Mouse (Mus musculus): Measurements from ENCODE around the gene Cpeb3.
"Not testable (repeated sequence)": the region's sequence is repeated elsewhere in the genome, so short reads cannot be mapped to it uniquely, and the experiment has no call there.

Gene Cpeb3

DNA sequence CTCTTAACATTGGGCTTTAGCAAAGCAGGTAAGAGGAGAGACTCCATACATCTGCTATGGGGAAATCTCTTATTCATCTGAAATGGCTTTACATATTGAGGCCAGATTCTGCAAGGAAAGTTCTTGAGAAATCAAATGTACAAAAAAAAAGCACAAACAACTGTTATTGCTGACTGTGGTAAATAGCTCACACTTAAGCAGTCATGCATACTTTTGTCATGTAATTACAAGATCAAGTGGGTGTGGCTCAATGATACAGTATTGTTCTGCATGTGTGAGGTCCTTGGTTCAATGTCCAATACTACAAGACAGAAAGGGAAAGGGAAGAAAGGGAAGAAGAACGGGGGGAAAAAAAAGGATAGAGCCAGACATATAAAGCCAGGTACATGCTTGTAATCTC lies 62.6 kb downstream of the Cpeb3 start:
- DNase-seq (ENCODE audit: low spot score in 2 of 2) = no peak

DNA sequence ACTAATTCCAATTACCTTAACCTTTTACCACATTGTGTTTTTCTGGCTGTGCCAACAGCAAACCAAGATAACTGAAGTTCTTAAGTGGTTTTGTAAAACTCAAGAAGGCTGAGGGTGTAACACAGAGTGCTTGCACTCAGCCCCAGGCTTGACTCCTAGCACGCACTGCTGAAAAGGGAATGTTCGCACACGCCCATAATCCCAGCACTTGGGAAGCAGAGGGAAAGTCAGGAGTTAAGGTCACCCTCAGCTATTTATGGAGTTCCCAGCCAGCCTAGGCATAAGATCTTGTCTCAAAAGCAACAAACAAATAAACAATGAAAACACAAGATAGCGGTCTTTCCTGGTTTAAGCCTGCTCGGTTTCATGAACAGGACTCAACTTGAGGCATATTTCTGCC lies 63.0 kb downstream of the Cpeb3 start:
- no peak for DNase-seq (ENCODE audit: low spot score in 2 of 2)

DNA sequence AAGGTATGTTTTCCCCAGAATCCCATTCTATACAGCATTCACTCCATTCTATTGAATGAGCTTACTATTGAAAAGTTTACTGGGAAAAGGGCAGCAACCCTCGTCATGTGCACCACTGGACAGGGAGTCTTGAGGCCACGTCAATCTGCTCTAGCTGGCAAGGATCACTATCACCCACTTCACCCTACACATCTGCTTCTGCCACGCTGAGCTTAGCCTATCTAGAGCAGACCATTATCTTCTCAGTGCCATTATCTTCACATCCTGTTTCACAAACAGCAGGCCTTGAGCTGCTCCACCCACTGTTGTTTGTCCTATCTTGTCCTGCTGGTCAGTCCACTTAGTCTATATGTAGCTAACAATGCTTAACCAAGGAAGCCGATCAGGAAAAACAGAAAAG lies 66.8 kb downstream of the Cpeb3 start:
- DNase-seq (ENCODE audit: low spot score in 2 of 2) = no peak

DNA sequence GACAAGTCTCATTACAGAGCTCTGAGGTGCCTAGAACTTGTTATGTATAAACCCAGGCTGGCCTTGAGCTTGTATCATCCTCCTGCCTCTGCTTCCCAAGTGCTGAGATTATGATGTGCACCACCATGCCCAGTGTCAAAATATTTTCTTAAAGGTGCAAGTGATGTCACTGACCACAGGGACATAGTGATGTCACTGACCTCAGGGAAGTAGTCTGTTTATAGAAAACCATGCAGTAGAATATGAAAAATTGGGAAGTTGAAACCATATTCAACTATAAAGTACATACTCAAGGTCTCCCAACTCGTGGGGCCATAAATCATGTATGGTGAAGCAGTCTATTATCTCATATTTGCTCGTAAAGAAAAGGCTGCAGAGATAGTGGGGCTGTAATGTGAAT lies 71.3 kb downstream of the Cpeb3 start:
- no peak for DNase-seq (ENCODE audit: low spot score in 2 of 2)

DNA sequence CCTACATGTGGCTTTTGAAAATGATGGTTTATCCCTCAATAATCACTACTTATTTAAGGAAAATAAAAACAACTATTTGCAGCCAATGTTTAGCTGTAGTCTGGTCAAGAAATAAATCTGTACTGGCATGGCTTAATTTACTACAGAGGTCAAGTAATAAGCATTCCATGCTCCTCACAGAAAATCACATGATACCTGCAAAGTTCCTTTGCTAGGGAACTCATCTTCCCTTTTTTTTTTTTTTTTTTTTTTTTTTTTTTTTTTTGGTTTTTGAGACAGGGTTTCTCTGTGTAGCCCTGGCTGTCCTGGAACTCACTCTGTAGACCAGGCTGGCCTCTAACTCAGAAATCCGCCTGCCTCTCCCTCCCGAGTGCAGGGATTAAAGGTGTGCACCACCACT lies 72.9 kb downstream of the Cpeb3 start:
- DNase-seq (ENCODE audit: low spot score in 2 of 2) = not testable (repeated sequence)

DNA sequence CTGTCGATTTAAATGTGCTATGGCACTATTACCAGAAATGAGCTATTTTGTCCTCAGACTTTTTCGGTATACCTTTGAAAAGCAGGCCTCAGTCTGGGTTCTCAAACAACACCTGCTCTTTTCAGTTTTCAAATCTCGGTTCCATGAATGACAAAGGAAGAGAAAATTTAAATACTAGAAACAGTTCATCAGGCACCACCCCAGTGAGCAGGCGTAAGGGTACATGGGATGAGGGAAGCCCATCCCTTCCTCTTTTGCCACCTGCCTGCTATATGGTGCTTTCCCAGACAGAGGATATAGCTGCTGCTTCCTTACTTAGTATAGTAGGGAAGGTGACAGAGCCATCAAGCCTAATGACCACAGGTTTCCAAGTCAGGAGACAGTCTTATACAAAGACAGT lies 74.7 kb downstream of the Cpeb3 start:
- DNase-seq (ENCODE audit: low spot score in 2 of 2) = no peak

DNA sequence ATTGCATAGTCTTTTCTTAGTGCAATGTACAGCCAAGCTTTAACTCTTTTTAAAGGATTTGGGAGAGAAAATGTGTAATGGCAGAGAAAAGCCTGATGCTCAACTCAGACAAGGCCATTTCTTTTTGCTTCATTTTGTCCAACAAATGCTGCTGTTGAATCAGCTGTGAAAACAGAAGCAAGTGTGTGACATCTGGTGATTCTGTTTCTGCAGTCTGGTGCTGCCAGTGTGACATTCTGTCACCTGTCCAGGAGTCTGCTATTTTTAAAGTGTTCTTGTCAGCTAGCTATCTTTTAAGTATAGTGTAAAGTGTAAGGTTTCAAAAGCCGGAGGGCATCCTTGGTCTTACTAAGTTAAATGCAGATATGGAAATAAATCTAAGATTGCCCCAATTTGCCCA lies 76.7 kb downstream of the Cpeb3 start:
- peak; percentile 20 to 61 for DNase-seq (ENCODE audit: low spot score in 2 of 2)

DNA sequence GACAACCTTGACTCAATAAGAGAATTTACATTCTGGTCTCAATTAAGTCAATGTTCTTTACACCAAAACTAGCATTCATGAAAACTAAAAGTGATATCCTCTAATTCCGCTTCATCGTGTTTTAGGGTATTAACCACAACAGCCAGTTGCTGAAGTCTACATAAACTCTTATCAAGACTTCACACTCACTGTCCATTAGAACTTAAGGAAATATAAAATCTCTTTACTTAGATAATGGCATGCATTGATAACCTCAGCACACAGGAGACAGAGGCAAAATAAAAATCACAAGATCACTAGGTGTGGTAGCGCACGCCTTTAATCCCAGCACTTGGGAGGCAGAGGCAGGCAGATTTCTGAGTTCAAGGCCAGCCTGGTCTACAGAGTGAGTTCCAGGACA lies 79.9 kb downstream of the Cpeb3 start:
- DNase-seq (ENCODE audit: low spot score in 2 of 2) = no peak

DNA sequence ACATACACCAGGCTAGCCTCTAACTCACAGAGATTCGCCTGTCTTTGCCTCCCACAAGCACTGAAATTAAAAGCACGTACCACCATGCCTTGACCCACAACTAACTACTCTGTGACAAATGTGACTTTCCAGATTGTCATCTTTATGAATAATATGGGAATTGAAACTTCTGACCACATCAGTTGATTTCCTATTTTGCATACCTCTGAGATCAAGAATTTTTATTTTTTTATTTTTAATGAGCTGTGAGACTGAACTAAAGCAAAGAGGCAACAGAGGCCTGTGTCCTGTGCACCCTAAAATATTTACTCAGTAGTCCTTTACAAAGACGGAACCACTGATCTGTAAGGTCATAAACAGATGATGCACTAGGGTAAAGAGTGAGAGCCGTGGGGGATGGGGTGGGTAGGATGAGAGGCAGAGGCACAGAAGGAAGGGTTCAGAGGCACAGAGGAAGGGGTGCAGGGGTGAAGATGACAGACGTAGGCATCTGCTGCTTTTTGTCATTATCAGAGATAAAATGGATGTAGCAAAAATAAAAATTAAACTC lies 81.3 kb downstream of the Cpeb3 start:
- no peak for DNase-seq (ENCODE audit: low spot score in 2 of 2)

DNA sequence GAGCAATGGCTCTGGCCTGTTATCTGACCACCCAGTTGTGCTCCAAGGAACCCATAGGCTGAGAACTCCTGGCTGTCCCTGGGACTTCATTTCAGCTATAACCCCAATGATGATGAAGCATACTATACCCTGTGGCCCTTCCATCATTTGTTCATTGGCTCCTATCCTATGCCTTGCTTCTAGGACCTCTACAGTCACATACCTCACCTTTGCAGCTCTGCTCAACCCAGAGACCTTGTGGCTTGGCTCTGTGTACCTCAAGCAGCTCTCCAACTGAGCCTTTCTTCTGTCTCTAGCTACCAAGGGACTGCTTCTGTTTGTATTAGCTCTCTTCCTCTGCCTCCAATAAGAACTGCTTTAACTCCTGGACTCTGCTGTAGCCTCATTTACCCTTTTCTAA lies 83.4 kb downstream of the Cpeb3 start:
- DNase-seq (ENCODE audit: low spot score in 2 of 2) = no peak

DNA sequence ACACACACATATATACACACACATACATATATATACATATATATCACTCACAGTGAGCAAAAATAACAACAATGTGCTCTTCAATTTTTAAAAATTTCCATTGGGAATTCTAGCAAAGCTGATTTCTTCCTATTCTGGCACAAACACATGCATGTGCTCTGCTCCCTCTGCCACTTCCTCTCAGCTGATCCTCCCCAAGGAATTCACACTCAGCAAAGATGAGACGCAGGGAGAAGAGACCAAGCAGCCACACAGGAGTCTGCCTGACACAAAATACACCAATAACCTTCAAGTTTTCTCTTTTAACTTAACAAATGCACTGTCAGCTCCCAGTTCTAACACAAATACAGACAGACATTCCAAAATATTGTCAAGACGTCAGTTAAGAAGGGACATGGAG lies 89.1 kb downstream of the Cpeb3 start:
- no peak for DNase-seq (ENCODE audit: low spot score in 2 of 2)

DNA sequence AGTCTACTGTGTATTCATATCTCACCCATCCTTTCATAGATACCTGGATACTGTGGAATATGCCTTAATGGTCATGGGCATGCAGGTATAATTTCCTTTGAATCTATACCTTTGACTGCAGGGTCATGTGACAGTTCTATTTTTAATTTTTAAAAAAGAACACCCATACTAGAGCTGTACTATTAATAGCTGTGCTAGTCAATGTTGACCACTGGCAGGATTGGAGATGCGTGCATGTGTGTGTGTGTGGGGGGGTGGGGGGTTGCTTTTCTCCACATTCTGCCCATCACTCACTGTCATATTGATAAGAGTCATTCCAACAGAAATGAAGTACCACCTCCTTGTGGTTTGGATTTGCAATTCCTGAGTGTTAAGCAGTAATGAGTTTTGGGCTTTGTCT lies 92.6 kb downstream of the Cpeb3 start:
- no peak for DNase-seq (ENCODE audit: low spot score in 2 of 2)

DNA sequence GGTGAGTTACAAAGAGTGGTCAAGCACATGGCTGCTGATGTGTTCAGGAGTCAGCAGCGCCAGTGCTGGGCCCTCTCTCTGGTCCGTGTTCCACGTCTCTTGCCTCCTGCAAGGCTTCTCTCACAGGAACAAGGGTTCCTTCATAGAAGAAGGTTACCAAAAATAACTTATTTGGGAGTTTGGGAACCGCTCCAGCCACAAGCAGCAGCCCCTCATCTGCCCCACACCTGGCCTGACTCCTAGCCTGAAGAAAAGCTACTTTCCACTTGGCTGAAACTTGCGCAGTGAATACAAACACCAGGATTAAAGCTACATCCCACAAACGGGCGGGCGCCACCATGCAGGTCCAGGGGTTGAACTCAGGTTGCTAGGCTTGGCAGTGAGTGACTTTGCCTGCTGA lies 93.0 kb downstream of the Cpeb3 start:
- DNase-seq (ENCODE audit: low spot score in 2 of 2) = no peak

DNA sequence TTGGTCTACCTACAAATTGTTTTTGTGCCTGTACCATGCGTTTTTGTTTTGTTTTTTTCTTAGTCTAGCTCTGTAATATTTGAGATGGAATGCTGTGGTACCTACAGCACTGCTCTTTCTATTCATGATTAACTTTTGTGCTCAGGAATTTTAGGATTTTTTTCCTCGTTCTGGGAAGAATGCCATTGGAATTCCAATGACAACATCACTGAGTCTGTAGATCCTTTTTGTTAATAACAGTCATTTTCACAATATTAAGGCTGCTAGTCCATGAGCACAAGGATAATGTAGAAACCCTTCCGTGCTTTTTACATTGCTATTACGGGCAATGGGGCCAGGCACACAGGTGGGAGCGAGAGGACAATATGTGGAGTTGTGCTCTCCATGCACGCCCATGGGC lies 96.6 kb downstream of the Cpeb3 start:
- DNase-seq (ENCODE audit: low spot score in 2 of 2) = no peak

DNA sequence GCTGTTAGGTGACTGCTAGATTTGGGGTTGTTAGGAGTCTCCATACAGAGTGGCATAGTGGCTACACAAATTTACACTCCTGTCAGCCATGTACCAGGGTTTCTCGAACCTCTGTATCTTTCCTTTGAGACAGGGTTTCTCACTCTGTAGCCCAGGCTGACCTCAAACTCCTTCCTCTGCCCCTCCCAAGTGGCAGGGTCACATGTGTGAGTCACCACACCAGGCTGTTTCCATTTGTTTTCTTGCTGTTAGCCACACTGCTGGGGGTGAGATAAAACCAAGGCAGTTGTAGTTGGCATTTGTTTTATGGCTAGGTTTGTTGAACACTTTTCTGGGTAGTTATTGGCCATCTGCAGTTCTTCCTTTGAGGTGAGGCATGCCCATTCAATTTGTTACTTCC lies 97.9 kb downstream of the Cpeb3 start:
- no peak for DNase-seq (ENCODE audit: low spot score in 2 of 2)

DNA sequence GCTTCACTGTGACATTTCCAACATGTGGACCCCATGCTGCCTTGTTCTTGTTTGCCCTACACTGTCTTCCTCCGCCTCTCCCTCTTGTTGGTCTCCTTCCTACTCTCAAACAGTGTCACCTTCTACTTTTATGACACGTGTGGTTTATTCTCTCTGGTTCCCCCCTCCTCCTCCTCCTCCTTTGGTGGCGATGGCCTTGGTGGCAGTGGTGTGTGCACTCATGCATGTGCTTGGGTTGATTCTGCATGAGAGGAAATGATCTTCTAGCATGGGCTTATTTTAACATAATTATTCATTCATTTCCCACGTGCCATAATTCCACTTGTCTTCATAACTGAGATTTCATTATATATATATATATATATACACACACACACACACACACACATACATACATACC lies 98.5 kb downstream of the Cpeb3 start:
- DNase-seq (ENCODE audit: low spot score in 2 of 2) = no peak

DNA sequence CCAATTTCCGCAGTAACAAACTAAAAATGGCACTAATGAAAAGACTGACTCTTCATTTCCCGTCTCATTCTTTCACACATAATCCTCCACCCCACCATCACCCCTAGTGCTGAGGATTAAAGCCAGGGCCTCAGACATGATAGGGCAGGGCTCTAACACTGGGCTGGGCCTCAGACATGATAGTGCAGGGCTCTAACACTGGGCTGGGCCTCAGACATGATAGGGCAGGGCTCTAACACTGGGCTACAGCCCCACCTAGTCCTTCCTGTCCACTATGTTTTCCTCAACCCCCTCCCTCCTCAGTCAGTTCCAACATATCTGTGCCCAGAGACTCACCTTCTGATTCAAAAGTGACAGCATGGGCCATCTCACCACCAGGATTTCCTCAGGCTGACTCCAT lies 107.7 kb downstream of the Cpeb3 start:
- no peak for DNase-seq (ENCODE audit: low spot score in 2 of 2)

DNA sequence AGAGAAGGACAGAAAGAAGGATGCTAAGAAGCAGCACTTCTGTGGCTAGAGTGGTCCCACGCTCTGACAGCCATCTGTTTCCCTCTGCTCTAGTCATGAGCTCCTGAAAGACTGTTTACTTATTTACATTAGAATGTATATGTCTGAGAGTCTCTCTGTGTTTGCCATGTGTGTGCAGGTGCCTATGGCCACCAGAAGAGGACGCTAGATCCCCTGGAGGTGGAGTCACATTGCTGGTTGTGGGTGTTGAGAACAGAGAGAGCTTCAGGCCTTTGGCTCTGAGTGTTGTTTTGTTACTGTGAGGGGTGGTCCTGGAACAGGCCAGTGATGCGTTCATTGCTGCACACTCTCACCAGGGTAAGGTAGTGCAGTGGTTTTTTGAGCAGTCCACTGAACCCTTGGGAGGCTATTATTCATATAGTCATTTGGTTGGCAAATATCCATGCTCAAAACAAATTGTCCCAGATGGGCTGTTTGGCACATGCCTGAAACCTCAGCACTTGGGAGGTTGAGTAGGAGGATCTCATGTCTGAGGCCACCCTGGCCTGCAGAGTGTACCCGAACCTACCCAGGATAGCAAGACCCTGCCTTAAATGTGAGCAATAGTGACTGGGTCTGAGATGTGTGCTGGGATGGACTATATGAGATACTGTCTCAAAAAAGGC lies 112.6 kb downstream of the Cpeb3 start:
- no peak for DNase-seq (ENCODE audit: low spot score in 2 of 2)

DNA sequence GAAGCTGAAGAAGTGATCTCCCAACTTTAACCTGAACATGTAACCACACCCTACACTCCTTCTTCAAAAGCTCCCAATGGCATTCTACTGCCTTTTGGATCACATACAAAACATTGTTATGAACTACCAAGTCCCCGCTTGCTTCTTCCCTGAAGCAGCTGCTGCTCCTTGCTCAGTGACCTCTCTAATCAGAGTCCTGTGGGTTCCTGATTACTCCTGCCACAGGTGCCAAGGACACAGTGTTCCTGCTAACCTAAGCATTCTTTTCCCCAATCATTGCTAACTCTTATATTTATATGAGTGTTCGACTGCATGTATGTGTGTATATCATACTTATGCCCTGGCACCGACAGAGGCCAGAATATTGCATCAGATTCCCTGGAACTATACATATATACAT lies 115.2 kb downstream of the Cpeb3 start:
- no peak for DNase-seq (ENCODE audit: low spot score in 2 of 2)

DNA sequence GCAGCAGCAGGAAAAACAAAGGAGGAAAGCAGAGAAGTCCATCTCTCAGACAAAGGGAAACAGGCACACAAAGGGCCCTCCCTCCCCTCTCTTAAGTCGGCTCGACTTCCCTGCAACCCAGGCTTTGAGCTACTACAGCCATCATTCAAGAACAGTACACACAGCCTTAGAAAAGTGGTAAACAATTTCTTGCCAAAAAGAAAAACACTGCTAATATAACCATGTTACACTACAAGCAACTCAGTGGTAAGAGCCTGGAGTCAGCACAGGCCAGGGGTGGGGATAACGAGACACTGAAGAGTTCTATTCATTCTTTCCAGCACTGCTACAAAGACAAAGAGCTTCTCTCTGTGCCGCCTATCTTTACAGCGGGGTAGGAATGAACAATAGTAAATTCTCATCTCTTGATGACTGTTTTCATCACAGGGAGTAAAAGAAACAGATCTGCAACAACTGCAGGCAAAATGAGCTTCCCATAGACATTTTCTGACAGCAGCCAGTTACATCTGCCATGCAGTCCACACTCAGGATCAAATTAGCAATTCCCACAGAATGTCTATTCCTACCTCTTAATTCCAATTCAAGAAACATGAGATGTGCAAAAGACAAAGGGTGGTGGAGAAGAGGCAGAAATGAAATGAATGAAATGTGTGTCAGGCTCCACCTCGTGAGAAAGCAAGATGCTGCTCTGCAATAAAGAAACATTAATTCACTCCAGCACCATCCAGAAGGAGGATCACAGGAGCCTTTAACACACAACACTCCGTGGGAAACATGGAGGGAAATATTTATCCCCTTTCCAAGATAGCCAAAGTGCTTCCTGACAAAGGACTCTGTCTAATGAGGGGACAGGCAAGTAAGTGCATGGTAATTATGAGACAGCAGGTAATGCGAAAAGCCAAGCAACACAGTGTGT lies 118.0 kb downstream of the Cpeb3 start:
- DNase-seq (ENCODE audit: low spot score in 2 of 2) = no peak

DNA sequence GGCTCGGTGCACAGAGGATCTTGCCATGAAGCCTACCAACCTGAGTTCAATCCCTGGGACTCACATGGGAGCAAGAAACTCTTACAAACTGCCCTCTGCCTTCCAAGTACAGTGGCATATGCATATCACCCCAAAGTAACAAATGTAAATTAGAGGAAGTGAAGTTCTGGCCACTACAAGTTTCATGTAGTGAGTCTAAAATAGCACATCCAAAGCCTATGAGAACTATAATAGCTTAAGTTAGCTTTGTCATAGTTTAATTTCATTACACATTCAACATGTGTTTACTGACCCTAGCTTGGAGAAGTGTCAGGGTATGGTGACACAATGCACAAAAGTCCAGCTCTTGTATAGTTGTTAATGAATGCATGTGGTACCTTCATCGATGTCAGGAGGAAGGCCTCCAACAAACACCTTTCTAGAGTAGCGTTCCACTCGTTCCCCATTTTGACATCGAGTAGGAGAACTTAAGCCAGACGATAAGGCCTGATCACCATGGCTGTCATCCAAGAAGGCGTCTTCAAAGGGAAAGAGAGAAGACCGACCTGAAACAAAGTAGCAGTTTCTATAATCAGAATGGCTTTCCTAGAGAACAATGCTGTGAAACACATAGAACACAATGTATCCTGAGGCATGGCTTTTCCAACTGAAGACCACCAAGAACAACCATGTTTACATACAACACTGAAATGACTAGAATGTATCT lies 120.2 kb downstream of the Cpeb3 start:
- no peak for DNase-seq (ENCODE audit: low spot score in 2 of 2)

DNA sequence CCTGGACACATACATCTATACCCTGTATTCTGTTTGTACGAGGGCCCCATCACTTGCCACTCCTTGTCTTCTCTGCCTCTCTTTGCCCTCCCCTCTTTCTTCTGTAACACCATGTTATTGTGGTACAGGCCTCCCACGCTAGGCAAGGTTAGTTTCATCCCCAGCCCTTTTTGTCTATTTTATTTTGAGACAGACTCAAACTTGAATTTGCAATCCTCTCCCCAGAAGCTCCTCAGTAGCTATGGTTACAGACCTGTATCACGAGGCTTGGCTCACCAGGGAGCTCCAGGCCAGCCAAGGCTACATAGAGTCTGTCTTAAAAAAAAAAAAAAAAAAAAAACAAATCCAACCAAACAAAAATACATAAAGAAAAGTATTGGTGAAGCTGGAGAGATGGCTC lies 123.9 kb downstream of the Cpeb3 start:
- DNase-seq (ENCODE audit: low spot score in 2 of 2) = no peak

DNA sequence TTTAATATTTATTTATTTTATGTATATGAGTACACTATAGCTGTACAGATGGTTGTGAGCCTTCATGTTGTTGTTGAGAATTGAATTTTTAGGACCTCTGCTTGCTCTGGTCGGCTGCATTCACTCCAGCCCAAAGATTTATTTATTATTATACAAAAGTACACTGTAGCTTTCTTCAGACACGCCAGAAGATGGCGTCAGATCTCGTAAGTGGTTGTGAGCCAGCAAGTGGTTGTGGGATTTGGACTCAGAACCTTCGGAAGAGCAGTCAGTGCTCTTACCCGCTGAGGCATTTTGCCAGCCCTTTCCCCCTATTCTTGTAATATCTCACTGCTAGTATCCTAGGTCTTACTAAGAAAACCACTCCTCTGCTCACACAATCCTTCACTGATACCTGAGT lies 126.9 kb downstream of the Cpeb3 start:
- no peak for DNase-seq (ENCODE audit: low spot score in 2 of 2)

Data from heart, adult 9 months (tissue).